Mouse (Mus musculus) lung, postnatal 0 days (tissue): Measurements from ENCODE around the gene Gm42742.

Experiments used
- CTCF ChIP-seq: IDR thresholded peaks from 2 replicates; pipeline ENCODE4 v1.5.1; 2016; ENCODE audit warnings: antibody characterized with exemption, mild to moderate bottlenecking
- EP300 ChIP-seq: IDR thresholded peaks from 2 replicates; pipeline ENCODE4 v1.6.1; 2016; ENCODE audit warnings: antibody characterized with exemption, mild to moderate bottlenecking, control low read depth

- no peak for TF ChIP-seq CTCF
- TF ChIP-seq EP300: no peak
These were observed 36.0 kb downstream of the Gm42742 start for GRCm38 (mm10) chr7:126984667-126985444.
